In the genomic region with DNA sequence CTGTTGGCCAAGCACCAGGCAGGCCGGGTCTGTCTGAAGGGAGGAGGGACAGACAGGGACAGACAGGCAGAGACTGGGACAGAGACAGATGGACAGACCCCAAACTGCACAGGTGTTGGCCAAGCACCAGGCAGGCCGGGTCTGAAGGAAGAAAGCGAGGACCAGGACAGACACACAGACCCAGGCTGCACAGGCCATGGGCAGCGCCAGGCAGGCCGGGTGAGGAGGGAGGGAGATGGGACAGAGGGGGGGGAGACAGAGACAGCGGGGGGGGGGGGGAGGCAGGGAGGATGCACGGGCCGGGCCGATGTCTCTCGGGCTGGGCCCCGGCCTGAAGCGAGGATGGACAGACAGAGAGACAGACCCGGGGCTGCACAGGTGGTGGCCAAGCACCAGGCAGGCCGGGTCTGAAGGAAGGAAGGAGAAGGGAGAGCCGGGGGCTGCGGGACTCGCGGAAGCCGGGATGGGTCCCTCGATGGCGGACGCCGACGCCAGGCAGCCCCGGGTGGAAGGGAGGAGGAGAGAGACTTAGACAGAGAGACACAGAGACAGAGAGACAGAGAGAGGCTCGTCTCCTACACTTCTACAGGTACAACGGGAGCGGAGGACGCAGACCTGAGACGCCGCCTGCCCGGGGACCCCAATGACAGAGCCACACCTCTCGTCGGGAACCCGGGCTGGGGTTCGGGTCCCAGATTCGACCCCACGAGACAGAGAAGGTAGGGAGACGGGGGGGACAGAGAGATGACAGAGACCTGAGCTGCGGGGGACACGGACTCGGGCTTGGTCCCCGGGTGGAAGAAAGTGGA, we compare ENCODE assay signal across 9 mouse cellular contexts. TPM values are rescaled to one million over a fixed set of nuclear protein-coding genes. Genes with fewer than 3 reads are reported as not detected.
DNase-seq lines count a peak whose midpoint lies in the region; ATAC-seq and TF ChIP-seq lines count a peak whose summit lies in the region.
"Not testable (repeated sequence)": the region's sequence is repeated elsewhere in the genome, so short reads cannot be mapped to it uniquely, and the experiment has no call there.
"Had no signal": no experiment of that assay in that cellular context is flagged by ENCODE, and none has a peak within 500 bp of the region (broad histone marks: within the 10 kb centered on the region; RNA-seq: fewer than 3 reads in every experiment).

No protein-coding gene starts in this region.

- peaks cover 34% of the 10 kb centered on the region for H3K9me3 ChIP-seq in hindbrain, postnatal 0 days (ENCODE audit: low read length)
- peaks cover 74% of the 10 kb centered on the region for H3K9me3 ChIP-seq in megakaryocyte, embryonic 14.5 days

- CTCF ChIA-PET in Patski (lab: Charles Lee) = not testable (repeated sequence)

- in situ Hi-C loops in Patski (cut with MboI; ENCODE audit: low pct_unique_long_range_greater_than_20kb) = not testable (repeated sequence)

- DNase-seq in Patski (ENCODE audit: low read depth, low spot score) = not testable (repeated sequence)
- peak; percentile 38 to 63 for DNase-seq in cerebellum, postnatal 36 days
- peak; percentile 1 to 39 for DNase-seq in gastrocnemius, adult 8-10 months (ENCODE audit: low spot score in 2 of 2)
- DNase-seq in hindbrain, postnatal 0 days (ENCODE audit: low spot score) = peak; percentile 69
- DNase-seq in left cerebral cortex, adult 2 months (ENCODE audit: extremely low spot score in 1 of 2, low spot score in 2 of 2) = peak; percentile 63 to 66
- peak; percentile 25 for DNase-seq in right cerebral cortex, postnatal 14 days
- DNase-seq in urinary bladder, postnatal 14 days (ENCODE audit: low spot score) = peak; percentile 50

- intact Hi-C loops in left cerebral cortex, adult 2 months (cut with DNase I) = not testable (repeated sequence)

- not testable (repeated sequence) for H3K4me3 ChIP-seq in hindbrain, postnatal 0 days (ENCODE audit: low read length); left cerebral cortex, adult 2 months
- H3K4me3 ChIP-seq in megakaryocyte, embryonic 14.5 days (replicated peaks) = peak overlapping the region; percentile 5

- H3K9ac ChIP-seq in hindbrain, postnatal 0 days (replicated peaks; ENCODE audit: low read length) = not testable (repeated sequence)

- not testable (repeated sequence) for H3K4me2 ChIP-seq in hindbrain, postnatal 0 days (ENCODE audit: low read depth, low read length)

- not testable (repeated sequence) for H3K27ac ChIP-seq in hindbrain, postnatal 0 days; left cerebral cortex, adult 2 months

- H3K27me3 ChIP-seq in Patski; hindbrain, postnatal 0 days (ENCODE audit: insufficient read depth, low read length); megakaryocyte, embryonic 14.5 days (replicated peaks): not testable (repeated sequence)

- POLR2A ChIA-PET in Patski (lab: Charles Lee) = not testable (repeated sequence)

- ATAC-seq in Patski = peak; percentile 33
- peak; percentile 48 for ATAC-seq in hindbrain, postnatal 0 days

- WGBS in hindbrain, postnatal 0 days = 84% methylated on average over 43 of the region's 43 CpGs

- TF ChIP-seq CTCF in Patski (IDR thresholded peaks at IDR 0.05); hindbrain, postnatal 0 days (IDR thresholded peaks at IDR 0.05; ENCODE audit: low read depth); left cerebral cortex, adult 2 months (IDR thresholded peaks at IDR 0.05): not testable (repeated sequence)

- H3K36me3 ChIP-seq in hindbrain, postnatal 0 days (ENCODE audit: insufficient read depth, low read length) = not testable (repeated sequence)
- H3K36me3 ChIP-seq in megakaryocyte, embryonic 14.5 days (replicated peaks; ENCODE audit: low read length) = peaks cover 46% of the 10 kb centered on the region

- not testable (repeated sequence) for H3K4me1 ChIP-seq in hindbrain, postnatal 0 days (ENCODE audit: insufficient read depth, low read length); megakaryocyte, embryonic 14.5 days

RNA-seq across cellular contexts. Expression of gene Gm21860, which starts 13.0 kb away (rescaled TPM):
- not detected for polyA plus RNA-seq in Patski (2021)
- not detected for total RNA-seq in gastrocnemius, adult 8-10 months (2022)
- total RNA-seq in hindbrain, postnatal 0 days (2014; rRNA removed) = not detected in 2 replicates
- not detected in 2 replicates for polyA plus RNA-seq in hindbrain, postnatal 0 days (2015; fragmentation: Nextera tagmentation; extraction: Ambion mirVana)
- total RNA-seq in left cerebral cortex, adult 2 months (2021) = not detected
- not detected in 2 replicates for polyA plus RNA-seq in megakaryocyte, embryonic 14.5 days (2012; ENCODE audit: insufficient read depth, low replicate concordance)
- total RNA-seq: monocyte, adult 5-6 weeks had no signal

RNA-seq across cellular contexts. Expression of gene Gm47283, which starts 42.9 kb away (rescaled TPM):
- polyA plus RNA-seq in Patski (2021) = not detected
- not detected for total RNA-seq in gastrocnemius, adult 8-10 months (2022)
- total RNA-seq in hindbrain, postnatal 0 days (2014; rRNA removed) = not detected in 2 replicates
- not detected in 2 replicates for polyA plus RNA-seq in hindbrain, postnatal 0 days (2015; fragmentation: Nextera tagmentation; extraction: Ambion mirVana)
- not detected for total RNA-seq in left cerebral cortex, adult 2 months (2021)
- polyA plus RNA-seq in megakaryocyte, embryonic 14.5 days (2012; ENCODE audit: insufficient read depth, low replicate concordance) = not detected in 2 replicates
- total RNA-seq: monocyte, adult 5-6 weeks had no signal
